Mouse (Mus musculus) cerebellum, postnatal 10 days (tissue): Measurements from ENCODE around the gene Map1a.
A peak's percentile ranks its signal among the peaks of the same experiment; 100 is the strongest.

ENCODE experiments used
- DNase-seq, 2 experiments: peaks; one replicate each; pipeline ENCODE4 v3.0.0; 2021; ENCODE audit warnings: mixed read lengths in 2 of 2

Map1a gene

DNA sequence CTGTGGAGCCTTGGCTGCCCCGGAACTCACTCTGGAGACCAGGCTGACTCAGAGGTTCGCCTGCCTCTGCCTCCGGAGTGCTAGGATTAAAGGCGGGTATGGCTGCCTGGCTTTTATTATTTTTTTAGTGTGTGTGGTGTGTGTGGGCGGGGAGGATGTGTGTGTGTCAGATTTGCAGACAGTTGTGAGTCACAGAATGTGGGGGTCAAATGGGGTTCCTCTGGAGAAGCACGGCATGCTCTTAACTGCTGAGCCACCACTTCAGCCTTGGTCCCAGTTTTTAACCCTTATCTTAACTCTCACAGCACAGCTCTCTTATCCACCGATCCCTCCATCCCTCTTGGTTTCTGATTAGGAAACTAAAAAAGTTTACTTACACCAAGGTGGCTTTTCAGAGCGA lies 26.9 kb downstream of the Map1a start:
- no peak for DNase-seq

DNA sequence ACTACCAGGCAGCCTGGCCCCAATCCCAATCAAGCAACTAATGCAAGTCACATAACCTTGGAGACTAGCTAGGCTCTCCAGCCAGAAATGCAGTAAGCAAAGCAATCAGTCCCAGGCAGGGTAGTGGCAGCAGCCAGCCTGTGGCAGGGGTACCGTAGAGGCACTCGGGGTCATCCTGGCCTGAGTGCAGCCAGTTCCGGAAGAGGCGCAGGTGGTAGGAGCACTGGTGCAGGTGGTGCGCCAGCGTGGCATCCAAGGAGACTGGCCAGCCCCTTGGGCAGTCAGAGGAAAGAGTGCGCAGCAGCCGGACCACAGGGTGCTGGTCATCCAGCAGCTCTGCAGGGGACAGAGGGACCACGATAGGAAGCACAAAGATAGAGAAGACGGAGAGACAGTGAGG lies 33.6 kb downstream of the Map1a start:
- DNase-seq: peak; percentile 72 to 76

DNA sequence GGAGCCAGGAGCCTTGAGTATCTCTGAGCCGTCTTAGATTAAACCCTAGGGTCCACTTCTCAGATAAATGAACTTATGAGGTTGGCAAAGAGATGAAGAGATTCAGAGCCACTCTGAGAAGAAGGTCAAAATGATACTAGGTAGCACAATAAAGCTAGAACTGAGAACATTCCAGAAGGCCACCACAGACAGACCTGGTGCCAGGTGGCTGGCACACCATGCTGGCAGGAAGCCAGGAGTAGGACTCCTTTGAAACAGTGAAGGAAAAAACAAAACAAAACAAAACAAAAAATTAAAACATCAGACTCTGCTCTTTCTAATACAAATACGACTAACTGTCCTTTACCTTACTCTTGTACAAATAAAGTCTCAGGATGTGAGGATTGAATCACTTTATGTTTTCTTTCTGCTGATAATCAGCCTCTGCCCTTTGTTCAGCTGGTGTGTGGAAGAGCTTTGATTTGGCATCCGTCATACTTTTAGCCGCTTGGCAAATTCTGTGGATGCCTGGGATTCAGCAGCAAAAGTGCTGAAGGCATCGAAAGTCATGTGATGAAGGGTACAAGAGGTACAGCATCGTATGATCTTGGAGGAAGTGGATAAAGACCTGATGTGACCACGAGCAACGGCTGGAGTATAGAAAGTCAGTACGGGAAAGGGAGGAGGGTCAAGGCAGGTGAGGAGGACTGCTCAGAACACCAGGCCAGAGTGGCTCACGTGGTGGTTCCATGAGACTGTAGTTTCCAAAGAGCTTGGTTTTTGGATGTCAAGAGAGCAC lies 34.5 kb downstream of the Map1a start:
- peak; percentile 83 to 87 for DNase-seq

DNA sequence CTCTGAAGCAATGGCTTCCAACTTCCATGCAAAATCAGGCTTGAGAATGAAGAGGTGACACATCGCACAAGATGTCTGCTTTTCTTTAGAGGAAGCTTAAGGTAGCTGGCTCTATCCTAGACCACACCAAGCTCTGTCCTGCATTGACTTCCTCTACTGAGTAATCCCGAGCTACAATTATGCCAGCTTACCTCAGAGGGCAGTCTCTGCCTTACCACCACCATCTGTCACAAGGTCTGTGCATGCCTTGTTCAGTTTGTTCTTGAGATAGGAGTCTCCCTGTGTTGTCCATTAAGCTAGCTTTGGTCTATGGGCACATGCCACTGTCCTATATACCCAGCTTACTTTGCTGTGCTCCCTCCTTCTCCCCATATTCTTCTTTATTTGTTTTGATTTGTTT lies 40.1 kb downstream of the Map1a start:
- DNase-seq: peak; percentile 44 to 47

DNA sequence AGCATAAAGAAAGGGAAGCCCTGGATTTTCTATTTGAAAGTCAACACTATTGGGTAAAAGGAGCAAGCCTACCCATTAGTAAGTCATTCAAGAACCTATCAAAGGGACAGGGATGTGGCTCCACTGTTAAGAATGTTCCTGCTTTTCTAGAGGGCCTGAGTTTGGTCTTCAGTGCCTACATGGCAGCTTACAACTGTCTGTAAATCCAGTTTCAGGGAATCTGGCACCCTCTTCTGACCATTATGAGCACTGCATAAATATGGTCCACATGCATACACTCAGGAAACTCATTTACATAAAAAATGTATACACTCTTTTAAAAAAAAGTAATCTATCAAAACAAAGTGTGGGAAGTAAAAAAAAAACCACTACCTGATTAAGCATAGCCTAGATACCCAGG lies 49.7 kb downstream of the Map1a start:
- DNase-seq: no peak

DNA sequence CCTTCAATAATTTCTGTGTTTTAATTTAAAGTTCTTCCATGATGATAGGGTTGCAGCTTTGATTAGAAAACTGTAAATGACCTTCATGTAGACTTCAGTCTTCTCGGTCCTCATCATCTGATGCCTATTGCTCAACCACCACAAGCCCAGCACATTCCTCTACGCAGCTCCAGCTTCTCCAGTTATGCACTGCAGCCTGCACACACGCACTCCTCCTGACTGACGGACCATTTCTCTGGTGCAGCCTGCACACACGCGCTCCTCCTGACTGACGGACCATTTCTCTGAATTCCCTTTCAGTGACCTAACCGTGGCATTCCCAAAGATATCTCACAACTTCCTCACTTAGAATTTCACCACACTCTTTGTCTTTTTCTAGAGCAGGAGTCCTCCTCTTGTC lies 63.8 kb downstream of the Map1a start:
- no peak for DNase-seq

DNA sequence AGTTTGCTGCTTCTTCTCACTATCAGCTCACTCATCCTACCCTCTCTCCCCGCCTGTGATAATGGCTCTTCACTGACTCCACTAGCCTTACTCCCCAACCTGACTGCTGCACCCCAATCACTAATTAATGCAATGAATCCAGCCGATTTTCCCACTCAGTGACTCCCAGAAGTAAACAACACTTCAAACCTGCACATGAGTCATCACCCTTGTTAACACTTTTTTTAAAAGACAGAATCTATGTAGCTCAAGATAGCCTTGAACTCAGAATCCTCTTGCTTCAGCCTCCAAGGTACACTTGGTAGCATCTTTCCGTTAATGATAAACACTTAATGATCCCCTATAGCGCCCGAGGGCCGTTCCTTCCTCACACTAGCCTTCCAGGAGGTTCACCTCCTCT lies 65.0 kb downstream of the Map1a start:
- DNase-seq: no peak

DNA sequence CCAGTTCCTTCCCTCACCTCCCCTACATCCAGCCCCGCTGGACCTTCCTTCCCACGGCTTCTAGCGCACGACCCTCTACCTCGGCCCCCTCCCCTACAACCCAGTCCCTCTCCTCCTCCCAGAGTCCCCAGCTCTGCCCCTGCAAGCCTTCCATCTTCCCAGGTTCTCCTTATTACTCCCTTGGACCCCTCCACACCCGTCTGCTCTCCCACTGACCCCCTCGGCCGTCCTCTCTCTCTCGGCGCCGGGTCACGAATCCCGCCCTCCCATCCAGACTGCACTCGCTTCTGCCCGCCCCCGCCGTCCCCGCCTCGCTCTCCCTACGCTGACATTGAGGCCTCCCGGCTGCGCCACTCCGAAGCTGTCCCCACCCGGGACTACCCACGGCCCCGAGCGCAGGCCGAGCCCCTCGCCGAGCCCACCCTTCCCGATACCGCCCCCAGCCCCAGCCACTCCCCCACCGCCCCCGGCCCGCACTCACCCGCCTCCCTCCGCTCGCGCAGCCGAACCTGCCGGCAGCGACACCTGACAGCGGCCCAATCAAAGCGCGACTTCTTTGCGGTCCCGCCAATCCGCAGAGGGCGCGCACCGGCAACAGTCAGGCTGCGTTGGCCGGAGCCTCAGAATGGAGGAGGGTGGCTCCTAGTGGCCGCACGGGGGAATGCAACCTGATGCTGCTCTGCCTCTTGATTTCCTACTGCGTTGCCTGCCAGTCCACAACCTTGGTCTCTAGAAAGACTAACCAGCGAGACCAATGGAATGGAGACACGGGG lies 65.6 kb downstream of the Map1a start, which contains the start of gene Ppip5k1:
TSS of gene Ppip5k1 (minus strand) at position 577 of the 773 bp plus-strand sequence.
- DNase-seq: peak; percentile 99

DNA sequence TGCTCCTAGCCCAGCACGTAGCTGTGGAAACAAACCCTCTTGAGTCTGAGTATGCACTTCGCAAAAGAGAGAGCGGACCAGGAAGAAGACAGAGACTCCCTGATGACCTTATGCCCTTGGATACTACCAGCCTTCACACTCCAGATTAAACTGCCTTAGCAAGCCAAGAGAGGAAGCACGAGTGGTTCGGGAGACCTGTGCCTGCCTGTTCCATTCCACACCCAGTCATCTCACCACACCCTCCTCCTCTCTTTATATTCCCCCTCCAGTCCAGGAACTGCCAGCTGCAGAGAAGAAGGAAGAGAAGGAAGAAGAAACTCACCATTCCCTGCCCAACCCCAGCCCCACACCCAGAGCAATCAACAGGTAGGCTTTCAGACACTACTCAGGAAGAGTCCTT lies 68.1 kb downstream of the Map1a start, which contains the start of gene Ckmt1:
TSS of gene Ckmt1 (plus strand) at position 221 of the 400 bp plus-strand sequence.
- no peak for DNase-seq

DNA sequence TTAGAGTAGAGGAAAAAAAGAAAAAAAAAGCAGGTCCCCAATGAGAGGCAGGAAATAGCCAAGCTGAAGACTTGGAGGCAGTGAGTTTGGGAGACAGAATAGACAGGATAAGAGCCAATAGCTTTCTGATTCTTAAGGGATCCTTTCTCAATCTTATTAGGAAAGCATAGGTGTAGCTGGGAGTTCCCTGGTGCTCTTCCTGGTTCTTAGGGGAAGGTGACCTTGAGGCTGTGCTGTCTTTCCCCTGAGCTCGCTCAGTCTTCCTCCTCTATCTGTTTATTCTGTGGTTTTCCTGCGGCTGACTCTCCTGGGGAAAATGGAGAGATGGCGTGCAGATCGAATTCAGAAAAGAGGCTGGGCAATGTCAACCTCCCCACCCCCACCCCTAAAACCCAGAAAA lies 68.6 kb downstream of the Map1a start:
- DNase-seq: no peak

DNA sequence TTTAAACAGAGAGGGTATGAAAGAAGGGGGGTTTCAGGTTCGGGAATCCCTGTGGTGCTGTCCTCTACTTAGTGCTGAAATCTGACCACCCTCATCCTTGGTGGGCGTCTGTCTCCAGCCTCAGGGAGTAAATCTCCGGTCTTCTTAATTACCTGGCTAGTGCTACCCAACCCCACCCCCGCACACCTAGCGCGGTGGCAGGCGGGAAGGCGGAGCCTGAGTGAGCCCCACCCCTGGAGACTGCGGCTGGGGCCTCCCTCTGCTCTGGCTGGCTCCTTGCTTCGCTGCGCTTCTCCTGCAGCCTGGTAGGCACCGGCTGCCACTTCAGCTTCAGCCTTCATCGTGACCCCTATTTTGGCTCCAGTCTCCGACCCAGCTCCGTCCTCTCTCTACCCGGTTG lies 69.0 kb downstream of the Map1a start:
- DNase-seq: peak; percentile 92

DNA sequence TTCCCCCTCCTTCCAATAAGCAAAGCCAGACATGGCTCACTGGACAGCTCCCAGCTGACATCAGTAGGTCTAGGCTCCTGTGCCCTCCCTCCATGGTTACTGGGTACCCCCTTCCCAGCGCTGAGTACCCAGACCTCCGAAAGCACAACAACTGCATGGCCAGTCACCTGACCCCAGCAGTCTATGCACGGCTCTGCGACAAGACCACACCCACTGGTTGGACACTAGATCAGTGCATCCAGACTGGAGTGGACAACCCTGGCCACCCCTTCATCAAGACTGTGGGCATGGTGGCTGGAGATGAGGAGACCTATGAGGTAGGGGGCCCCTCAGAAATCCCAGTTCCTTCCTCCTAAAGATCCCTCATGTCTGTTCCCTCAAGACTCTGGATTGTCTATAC lies 70.1 kb downstream of the Map1a start:
- no peak for DNase-seq
